Mouse (Mus musculus) kidney, adult 2 months (tissue): ENCODE measurements at regions not wholly inside any gene's neighbourhood (a gene's known extent, or its start where the extent isn't known, plus 50 kb on each side); places are given as distances from the start of the nearest gene placed in this dataset.

Source experiments
- CTCF ChIP-seq: fragments of 200-500 bp; conservative IDR thresholded peaks from 2 replicates; pipeline ENCODE4 v1.5.1; 2011; ENCODE audit warnings: low read depth, mild to moderate bottlenecking, control low read depth, low read length, moderate library complexity, mixed read lengths; ENCODE audit not compliant: insufficient read depth, insufficient read length
- POLR2A ChIP-seq: fragments of 200-500 bp; IDR thresholded peaks from one replicate; pipeline ENCODE4 v1.6.1; 2011; ENCODE audit warnings: low read depth, low read length, control low read depth

DNA sequence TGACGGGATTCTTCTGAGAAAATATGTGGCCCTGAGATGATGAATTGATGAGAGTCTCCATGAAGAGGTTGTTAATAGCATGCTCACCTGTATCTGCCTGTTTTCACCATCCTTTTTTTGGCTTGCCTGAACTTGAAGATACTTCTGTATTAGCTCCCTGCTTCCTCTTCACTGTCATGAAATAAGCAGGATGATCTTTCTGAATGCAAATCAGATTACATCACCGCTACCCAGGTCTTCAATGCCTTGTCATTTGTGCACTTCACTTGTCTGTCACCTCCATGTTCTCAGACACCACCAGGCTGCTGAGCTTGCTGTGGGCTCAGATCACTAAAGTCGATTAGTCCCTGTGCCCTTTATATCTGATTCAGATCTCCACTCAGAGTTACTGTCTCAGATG is 146.2 kb upstream of the Nrp1 start:
- TF ChIP-seq CTCF (no peak), POLR2A (no peak)
